Mouse (Mus musculus) E14TG2a.4 (cell line): ENCODE results near the gene Nckap5.

ENCODE experiments used
- CTCF ChIP-seq: conservative IDR thresholded peaks from 2 replicates; pipeline ENCODE4 v1.5.1; 2014; ENCODE audit warnings: low read length
- NANOG ChIP-seq: IDR thresholded peaks from 2 replicates; pipeline ENCODE4 v1.6.1; 2014; ENCODE audit warnings: borderline replicate concordance, low read length, mixed read lengths
- POU5F1 ChIP-seq: IDR thresholded peaks from 2 replicates; pipeline ENCODE4 v1.6.1; 2014; ENCODE audit warnings: low read length, borderline replicate concordance

DNA sequence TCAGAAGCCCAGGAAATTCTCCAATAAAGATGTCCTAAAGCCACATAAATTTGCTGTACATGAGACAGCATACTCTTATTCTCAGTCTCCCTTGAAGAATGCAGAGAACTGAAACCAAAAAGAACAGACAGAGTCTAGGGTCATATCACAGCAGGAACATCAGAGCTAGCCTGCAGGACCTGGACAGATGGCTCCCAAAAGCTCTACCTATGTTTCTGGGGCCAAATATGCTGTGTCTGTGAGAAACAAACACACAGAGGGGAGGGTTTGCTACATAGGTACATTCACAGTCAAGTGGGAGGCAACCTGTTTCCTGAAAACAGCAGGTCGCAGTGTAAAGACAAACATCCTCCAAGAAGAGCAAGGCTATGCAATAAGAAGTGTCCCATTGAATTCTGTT lies 509.9 kb downstream of the Nckap5 start:
- TF ChIP-seq CTCF (no peak), NANOG (no peak), POU5F1 (no peak)
